Mouse (Mus musculus) cerebellum, adult 9-11 months (tissue): ENCODE measurements around the gene Pola2.

ENCODE experiments used
- DNase-seq: peaks from one replicate; pipeline ENCODE4 v3.0.0; 2022

The Pola2 gene

DNA sequence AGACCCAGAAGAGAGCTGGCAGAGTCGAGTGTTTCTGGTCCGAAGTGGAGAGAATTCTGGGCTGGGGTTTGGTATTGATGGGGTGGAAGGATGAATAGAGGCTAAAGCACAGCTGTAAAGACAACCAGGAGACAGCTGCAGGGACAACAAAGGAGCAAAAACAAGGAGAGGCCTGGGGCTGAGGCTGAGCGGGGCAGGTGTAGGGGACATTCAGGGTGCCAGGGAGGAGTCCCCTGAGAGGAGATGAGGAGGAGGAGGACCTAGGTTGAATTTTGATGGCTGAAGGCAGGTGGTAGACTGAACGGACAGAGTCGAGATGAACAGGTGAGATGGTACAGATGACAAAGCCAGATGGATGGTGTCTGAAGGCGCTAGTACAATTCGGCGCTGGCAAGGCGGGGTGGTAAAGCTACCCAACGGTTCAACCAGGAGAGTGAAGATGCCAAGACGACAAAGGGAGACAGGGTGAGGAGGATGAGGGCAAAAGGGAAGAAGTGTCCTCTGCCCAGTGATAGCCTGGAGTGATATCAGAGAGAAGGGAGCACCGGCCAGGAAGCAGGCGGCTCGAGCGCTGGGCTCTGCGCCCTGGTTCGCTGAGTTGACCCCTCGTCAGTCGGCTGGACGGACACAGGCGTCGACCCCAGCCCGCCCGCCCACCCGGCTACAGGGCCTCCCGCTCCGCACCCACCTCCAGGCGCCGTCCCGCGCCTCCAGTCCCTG lies 70.6 kb downstream of the Pola2 start:
- no peak for DNase-seq

DNA sequence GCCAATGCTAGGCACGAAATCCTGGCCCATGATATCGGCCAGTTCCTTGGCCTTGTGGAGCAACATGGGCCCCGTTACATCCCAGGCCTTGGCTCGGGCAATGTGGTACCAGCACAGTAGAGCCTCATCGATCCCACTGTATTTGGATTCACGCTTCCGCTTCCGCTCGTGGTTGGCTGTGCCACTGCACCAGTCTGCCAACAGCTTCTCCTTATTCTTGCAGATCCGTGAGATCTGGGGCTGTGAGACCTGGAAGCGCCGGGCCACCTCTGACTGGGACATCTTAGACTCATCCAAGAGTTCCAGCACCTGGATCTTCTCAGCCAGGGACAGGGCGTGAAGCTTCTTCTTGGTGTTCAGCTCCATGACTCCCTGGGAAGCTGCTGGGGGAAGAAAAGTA lies 71.3 kb downstream of the Pola2 start:
- DNase-seq, result no peak

DNA sequence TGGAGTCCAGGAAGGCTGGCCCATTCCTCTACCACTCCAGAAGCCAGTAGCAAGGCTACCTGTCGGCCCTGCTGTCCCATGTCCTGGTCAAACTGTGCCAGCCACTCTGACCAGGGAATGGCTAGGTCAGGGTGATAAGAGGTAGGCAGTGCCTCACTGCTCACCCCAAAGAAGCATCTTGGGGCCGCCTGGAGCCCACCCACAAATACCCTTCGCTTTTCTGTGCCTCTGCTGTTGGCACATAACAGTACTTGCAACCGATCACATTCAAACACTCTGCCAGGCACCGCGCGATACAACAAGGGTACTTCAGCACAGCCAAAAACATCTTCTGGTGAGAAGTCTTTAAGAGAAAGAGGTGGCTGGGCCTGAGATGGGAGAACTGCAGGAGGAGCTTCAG lies 71.7 kb downstream of the Pola2 start:
- DNase-seq, result no peak

DNA sequence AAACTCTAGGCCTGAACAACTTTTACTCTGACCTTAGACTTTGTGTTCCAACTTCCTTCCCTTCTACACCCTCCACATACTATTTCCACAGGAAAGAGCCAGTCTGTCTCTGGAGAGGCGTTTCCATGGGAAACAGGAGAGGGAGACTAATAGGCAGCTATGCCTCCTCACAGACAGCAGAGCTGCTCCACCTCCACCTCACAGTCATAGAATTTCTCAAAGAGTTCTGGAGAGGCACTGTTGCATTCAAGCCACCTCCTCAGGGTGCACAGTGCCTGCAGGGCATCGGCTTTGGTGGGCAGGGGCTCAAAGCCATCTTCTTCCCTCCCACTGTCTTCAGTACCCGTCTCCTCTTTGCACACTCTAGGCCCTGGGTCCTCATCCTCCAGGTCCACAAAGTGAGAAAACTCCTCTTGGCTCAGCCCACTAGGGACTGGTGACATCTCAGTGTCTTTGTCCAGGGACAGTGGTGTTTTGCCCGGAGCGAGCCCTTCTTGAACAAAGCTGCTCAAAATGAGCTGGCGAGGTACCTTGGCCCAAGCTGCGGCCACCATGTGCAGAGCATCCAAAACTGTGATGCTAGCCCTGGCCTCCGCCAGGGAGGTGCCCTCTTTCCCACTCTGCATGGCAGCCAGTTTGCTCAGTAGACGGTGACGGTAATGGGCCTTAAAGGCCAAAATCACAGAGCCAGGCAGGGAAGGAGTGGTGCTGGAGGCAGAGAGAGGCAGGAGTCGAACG lies 72.3 kb downstream of the Pola2 start:
- no peak for DNase-seq
